Mouse (Mus musculus): Measurements from ENCODE around the gene Grk5.
A peak's percentile ranks its signal among the peaks of the same experiment; 100 is the strongest.
"Not testable (repeated sequence)": the region's sequence is repeated elsewhere in the genome, so short reads cannot be mapped to it uniquely, and the experiment has no call there.

Grk5 gene

DNA sequence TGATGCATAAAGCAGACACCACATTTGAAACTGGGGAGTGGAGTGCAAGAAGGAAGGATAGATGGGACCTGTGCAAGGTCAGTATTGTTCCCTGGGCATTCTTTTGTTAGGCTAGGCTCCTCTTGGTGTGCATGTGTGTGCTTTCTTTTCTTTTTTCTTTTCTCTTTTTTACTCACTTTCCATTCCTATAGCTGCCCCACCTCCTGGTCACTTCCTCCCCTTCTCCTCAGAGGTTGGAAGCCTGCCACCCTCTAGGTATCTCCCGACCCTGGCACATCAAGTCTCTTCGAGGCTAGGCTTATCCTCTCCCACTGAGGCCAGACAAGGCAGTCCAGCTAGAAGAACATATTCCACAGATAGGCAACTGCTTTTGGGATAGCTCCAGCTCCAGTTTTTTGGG is 22.1 kb downstream of the Grk5 start:
- no peak for DNase-seq

DNA sequence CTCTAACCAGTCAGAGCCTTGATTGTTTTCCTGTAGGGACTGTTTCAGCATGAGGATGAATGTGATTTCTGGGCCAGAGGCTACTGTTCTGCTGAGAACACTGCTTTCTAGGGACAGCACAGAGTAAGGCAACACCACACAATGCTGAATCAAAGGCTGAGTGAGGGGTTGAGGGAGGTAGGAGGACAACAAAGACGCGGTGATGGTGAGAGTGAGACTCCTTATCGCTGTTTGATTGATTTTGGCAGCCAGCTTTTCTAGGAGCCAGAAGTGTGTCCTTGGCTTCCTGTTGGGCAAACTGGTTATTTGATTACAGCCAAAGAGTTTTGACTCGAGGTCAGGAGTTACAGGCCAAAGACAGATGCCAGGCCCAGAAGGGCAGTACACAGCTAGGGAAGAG is 25.7 kb downstream of the Grk5 start:
- DNase-seq = no peak

DNA sequence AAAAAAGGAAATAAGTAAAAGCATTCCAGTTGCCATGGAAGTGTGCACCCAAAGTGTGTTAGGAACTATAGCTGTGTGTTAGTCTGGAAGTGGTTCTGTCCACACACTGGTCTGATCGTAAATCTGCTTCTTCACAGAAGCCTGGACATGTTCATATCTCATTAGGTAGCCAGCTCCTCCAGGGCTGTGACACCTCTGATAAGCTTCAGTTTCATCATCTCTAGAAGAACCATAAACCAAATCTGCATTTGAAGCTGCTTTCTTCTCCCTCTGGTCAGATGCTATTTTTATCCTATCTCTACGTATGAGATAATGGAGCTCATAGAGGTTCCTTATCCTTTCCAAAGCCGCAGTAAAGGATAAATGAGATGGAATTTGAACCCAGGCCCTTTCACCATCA is 26.3 kb downstream of the Grk5 start:
- DNase-seq = no peak

DNA sequence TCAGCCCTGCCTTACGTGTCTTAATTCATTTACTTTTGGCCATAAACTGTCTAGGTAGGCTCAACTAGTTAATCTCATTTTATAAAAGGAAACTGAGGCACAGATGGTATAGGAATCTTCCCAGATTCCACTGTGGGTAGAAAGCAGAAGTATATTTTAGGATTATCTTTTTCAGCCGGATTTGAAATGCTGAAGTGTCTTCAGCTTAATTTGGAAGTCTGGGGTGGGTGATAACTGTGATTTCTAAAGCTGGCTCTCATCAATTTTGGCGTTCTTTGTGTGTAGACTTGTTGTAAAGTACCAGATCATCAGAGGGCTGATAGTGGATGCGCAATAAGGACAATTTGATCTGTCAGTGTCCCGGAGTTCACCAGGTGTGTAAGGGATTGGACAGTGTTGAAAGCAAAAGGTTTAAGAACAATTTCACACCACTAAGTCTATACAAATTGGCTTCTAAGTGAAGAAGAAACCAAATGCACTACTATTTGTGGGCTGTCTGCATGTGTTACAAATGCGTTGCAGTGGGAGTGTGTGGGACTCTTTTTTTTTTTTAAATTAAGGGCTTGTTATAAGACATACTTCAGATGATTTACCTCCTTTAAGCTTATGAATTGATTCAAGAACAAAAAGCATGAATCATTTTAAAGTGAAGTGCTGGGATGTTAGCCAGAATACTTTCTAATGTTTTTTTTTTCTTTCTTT is 27.5 kb downstream of the Grk5 start:
- DNase-seq = no peak

DNA sequence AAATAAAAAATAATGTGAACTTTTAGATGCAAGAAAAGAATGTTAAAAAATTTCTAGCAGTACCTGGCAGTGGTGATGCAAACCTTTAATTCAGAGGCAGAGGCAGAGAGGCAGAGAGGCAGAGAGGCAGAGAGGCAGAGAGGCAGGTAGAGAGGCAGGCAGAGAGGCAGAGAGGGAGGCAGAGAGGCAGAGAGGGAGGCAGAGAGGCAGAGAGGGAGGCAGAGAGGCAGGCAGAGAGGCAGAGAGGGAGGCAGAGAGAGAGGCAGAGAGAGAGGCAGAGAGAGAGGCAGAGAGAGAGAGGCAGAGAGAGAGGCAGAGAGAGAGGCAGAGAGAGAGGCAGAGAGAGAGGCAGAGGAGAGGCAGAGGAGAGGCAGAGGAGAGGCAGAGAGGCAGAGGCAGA is 35.0 kb downstream of the Grk5 start:
- DNase-seq = not testable (repeated sequence)

DNA sequence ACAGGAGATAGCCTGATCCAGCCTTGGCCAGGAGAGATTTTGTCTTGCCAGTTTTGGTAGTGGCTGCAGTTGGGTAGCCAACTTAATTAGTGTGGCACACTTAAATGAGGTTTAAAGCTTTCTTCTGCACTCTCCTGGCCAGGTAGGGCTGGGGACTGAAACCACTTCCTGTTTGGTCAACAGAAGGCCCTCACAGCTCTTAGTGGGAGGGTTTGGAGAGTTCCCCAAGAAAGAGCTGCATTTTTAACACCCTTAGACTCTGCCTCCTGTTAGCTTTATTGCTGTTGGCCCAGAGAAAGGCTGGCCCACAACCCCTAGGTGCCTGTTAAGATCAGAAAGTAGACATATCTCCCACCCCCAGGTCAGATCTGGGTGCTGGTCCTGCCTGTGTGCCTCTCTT is 45.5 kb downstream of the Grk5 start:
- no peak for DNase-seq

DNA sequence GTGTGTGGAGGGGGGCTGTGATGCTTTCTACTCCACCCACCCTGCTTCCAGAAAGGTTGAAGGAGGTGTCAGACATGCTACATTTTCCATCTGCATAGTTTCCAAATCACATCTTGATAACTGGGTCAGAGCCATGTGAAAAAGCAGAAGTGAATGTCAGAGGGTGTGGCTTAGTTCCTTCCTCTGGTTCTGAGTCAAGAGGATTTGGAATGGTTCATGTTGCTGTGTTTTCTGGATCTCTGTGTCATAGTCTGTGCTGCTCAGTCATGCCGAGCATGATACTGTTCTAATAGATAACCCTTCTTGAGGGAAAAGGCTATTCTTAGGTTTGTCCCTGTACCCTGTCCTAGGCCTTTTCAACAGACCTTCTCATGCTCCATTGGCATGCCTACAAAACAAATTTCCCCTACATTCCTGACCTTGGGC is 50.4 kb downstream of the Grk5 start:
- peak in 1 of 2 experiments; percentile 69 for DNase-seq

DNA sequence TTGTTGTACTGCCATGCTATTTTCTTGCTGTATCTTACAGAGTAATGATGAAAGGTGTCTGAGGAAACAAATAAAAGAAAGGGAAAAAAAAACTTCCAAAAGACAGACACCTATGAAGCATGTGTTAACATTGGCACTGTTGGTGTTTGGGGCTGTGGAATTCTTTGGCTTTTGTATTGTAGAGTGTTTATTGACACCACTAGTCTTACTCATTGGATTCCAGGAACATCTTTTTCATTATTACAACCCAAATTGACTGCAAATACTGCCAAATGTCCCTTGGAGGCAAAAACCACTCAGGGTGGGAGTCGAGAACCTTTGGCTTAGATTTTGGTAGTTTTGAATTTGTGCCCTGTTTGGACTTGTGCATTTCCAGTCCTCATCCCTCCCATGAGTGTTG is 51.3 kb downstream of the Grk5 start:
- DNase-seq = no peak

DNA sequence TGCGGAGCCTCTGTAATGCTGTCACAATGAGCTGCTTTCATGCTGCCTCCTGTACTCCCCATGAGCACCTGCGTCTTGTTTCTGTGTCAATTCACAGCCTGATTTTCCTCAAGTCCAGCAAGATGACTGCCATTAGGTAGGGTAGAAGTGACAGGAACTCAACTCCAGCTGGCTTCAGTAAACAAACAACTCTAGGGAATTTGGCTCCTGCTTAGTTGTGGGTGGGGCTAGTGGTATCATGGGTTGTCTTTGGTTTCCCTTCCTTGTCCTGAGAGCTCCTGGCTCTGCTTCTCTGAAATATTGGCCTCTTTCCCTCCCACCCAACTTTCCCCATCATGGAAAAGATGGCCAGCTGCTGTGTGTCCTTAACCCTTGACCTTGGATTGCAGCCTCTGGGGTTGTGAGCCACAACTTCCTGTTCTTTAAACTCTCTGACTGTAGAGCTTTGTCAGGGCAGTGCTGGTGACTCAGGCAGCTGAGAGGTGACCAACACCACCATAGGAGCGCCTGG is 56.3 kb downstream of the Grk5 start:
- DNase-seq = peak; percentile 54 to 73

DNA sequence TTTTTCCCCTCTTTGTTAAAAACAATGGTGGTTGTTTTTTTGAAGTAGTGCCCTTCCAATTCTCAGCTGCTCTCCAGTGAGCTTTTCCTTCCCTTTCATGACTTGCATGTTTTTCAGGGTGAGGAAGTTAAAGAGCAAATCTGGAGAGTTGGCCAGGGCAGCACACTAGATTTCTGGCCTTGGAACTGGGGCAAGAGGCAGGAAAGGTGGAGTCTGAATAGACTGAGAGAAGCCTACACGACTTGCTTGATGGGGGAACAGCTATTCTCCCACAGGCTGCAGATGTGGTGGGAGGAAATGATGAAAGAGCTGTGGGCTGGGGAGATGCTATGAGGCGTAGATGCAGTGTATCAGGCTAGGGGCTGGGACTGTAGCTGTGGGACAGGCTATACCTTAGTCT is 57.1 kb downstream of the Grk5 start:
- DNase-seq = peak; percentile 25 to 26

DNA sequence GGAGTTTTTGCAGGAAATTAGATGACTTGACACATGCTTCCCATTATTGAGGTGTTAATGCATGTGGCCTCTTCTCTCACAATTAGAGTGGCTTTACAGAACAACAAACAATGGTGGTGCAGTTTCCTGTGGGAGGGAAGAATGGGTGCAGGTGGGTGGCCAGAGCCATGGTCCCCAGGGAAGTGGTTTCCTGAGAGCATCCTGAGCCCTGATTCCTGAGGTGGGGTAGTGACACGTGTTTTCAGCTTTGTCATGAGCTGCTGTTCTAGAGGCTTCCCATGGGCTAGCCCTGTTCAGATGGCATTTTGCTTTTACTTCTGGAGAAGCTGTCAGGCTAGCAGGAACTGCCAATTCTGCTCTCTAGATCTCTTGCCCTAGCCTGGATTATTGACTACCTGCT is 59.4 kb downstream of the Grk5 start:
- DNase-seq = peak in 1 of 2 experiments; percentile 27

DNA sequence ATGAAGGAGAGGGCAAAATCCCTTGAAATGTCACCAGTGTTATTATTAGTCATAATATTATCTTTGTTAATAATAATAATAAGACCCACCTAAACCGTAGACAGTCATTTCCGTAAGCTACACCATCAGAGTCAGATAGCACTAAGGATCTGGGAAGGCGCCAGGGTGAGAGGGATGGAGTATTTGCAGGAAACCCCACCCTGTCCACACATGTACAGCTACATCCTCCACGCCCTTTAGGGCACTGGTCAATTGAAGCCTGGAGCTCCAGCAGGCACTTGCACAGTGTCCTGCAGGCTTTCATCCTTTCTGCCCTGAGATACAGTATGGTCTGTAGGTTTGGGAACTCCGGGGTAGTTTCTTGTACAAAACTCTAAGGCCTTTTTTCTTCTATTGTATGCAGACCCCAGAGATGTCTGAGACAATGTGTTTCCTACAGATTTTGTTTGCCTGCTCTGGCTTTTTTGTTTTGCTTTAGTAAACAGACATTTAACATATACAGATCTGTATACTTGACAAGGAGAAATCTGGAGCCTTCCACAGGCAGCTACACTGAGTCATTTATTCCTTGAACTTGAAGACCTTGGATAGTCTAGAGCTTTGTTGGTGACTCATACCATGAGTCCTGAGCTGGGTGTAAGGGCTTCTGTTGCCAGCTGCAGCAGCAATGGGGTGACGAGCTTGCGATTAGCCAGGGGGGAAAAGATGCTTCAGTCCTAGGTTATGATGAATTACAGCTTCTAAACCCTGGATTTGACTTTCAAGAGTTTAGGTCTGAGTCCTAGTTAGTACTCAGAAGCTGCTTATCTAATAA is 60.7 kb downstream of the Grk5 start:
- peak; percentile 66 to 78 for DNase-seq

DNA sequence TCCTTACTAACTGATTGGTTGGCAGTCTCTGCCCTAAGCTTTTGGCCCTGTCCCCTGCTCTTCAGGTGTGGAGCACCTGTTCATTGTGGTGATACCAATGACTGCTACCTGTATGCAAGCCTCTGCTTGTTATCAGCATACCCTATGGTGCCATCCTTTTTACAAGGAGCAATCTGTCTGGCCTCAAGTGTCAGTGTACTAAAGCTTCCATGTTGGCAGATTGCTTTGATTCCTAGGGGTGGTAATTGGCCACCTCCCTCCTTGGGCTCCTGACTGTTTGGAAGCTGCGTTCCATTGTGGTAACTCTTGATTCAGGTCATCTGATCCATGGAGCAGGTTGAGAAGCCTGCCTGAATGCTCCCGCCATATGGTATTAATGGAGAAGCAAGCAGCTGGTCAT is 65.6 kb downstream of the Grk5 start:
- no peak for DNase-seq

DNA sequence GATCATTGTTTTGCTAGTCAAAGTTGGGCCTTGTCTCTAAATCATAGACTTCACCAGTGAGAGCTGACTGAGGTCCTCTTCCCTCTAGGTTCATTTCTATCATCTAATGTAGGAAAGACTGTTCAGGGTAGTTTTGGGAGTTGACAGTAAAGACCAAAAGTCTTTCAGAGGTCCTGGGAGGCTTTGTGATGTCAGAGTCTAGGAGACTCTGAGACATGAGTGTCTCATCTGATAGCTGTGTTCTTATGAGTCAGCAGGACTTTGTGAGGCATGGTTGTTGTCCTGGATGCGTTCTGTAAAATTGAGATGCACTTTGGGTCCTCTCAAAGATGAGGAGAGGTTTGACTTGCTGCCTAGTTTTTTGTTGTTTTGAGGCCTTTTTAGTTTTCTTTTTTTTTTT is 66.2 kb downstream of the Grk5 start:
- DNase-seq = no peak

DNA sequence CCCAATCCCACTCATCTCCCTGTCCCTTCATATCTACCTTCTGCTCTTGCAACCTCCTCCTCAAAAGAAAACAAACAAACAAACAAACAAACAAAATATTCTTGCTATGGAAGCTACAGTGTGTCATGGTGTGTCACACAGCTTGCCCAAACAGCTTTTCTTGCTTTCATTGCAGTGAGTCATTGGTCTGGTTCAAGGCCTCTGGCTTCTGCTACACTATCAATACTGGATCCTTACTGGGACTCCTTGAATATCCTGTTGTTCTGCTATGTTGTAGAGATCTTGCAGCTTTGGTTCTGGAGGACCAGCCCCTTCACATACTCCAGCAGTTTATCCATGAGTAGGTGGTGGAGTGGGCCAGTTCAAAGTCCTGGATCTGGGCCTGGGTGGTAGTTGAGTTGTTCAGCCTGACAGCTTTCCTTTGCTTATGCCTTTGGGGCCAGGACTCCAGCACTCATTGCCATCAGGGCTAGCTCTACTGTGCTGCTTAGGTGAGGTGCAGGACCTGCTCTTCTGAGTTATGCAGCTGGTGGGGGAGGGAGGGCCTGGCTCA is 66.7 kb downstream of the Grk5 start:
- no peak for DNase-seq

DNA sequence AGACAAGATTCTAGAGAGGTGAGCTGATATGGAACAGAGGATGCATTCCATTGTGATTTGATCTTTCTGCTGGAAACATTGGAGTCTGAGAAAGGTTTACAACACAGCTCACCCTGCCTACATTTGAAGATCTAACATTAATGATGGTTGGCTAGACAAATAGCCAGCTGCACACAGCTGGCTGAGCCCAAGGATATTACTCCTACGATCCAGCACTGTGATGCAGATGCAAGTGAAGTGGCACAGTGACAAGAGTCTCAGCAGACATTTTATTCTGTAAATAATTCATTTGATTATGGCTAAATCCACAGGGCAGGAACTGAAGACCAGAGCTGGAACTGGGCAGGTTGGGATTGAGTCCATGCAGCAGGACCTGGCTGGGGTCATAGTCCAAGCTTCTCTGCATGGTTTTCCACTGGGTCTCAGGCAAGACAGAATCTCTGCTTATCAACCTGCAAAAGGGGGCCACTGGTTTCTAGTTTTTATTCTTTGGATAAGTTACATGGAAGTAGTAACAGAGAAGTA is 70.2 kb downstream of the Grk5 start:
- peak in 1 of 2 experiments; percentile 36 for DNase-seq

DNA sequence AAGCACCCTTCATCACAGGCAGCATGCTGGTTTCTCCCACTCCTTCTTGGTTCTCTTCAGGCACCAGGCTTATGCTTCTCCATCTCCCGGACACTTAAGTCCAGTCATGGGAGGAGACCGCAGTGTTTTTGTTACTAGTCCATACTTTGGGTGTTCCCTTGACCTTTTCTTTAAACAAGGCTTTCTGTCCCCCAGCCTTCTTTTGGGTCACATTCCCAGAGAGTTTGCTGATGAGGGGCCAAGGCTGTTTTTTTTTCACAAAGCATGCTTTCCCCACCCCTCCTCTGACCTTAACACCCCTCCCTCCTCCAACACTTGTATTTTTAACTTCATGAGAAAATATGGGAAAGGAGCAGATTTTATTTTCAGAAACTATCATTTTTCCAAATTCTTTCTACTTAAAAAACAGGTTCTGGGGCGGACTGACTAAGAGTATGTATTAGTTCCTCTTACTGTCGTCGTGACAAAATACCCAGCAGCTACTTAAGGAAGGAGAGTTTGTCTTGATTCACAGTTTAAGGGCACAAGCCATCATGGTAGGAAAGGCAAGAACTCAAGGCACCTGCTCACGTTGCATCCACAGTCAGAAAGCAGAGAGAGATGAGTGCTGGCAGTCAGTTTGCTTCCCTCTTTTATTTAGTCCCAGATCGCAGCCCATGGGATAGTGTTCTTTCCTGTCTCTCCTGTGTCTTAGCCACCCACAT is 73.0 kb downstream of the Grk5 start:
- DNase-seq = no peak

DNA sequence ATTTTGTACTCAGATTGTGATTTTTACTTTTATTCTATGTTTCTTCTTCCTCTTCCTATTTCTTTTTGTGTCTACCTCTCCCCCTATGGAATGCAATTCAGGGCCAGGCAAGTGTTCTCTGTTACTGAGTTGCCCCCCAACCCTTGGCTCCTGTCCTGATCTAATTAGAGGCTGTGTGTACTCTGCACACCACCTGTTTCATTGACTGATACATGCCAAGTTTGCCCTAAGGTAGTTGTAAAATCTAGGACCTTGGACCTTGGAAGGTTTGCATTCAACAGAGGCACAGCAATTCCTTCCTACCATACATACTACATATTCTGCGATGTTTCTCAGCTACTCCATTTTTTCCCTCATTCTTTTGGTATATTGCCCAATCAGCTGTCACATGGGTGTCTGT is 78.4 kb downstream of the Grk5 start:
- DNase-seq = no peak

DNA sequence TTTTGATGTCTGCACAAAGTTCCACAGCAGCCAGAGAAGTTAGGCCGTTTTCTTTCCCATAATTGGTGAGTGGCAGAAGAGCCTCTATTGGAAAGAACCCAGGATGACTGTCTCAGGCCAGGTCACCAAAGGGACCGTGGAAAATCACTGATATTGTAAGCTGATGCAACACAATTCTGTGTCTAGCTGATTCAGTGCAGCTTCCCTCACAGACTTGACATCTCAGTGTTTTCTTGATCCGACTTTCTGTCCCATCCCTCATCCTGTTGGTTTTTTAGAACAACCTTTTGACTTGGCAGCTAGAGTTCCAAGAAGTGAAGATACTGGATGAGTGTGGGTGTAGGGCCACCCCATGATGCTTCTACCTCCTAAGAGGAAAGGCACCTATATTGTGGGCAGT is 80.9 kb downstream of the Grk5 start:
- no peak for DNase-seq

DNA sequence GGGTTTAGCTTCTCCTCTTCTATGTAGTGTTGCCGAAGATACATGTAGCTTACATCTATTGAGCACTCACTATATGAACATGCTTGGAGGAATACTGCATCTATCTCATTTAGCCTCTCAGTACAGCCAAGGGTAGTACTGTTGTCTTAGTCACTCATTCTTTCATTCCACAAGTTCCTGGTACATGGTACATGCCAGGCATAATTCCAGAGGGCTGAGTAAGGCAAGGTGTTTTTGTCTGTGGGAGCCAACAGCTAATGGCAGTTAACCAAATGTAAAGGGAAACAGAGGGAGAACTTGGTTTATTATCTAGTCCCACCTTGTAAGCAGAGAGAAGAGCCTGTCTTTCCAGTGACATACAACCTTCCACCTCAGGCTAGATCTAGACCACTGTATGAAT is 82.0 kb downstream of the Grk5 start:
- no peak for DNase-seq

DNA sequence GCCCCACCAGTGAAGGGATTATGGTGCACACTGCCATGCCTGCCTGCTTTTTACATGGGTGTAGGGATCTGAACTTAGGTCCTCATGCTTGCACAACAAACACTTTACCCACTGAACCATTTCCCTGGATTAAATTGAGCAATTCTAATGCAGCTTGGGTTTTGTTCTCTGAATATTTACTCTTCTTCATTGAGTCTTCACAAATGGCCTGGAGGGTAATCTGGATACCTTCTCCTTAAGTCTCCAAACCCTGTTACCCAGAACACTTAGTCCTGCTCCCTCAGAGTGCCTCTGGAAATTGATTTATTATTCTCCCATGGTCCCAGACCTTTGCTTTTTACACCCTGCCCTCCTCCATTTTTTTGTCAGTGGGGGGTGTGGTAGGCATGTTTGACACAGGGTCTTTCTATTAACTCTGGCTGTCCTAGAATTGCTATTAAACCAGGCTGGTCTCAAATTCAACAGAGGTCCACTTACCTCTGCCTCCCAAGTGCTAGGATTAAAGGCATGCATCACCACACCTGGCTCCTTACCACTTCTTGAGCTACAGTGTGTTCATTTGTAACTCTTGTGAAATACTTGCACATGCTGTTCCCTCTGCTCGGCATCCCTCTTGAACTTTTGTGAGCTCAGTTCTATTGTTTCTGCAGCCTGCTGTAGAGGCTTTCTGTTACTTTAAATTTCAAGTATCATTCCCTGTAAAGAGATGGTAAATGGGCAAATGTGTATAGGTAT is 82.9 kb downstream of the Grk5 start:
- no peak for DNase-seq

DNA sequence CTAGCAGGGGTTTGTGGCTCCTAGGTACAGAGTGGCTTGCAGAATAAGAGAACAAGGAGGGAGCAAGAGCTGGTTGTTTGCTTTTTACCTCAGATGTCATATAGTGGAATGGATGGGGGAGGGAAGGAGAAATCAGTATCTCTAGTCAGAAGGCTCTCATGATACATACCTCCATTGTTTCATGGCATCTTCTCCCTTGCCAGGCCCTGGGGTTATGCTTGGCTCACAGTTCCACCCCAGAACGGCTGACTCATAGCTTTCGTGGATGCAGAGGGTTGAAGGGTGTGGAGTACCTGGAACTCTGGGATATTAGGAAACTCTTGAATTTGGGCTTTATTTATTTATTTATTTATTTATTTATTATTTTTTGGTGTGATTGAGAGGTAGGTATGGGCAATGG is 84.0 kb downstream of the Grk5 start:
- no peak for DNase-seq
